Comparison of ENCODE assay signal across 9 mouse cellular contexts in the genomic region with DNA sequence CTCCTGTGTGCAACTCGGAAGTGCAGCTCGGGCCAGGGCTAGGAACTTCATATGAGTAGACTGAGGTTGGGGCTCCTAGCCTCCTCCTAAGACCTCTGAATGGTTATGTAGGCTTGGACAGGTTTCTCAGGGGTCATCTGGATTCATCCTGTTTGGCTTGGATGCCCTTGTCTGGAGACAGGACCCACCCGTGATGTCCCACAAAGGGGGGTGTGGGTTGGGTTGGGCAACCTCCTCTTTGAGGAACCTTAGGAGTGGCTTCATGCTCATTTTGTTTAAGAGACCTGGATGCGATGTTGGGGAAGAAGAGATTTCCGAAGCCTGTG. TPM values are rescaled to one million over a fixed set of nuclear protein-coding genes. Genes with fewer than 3 reads are reported as not detected.
A peak's percentile ranks its signal among the peaks of the same experiment; 100 is the strongest.
DNase-seq lines count a peak whose midpoint lies in the region; ATAC-seq lines count a peak whose summit lies in the region.
"Had no signal": no experiment of that assay in that cellular context is flagged by ENCODE, and none has a peak within 500 bp of the region (broad histone marks: within the 10 kb centered on the region; RNA-seq: fewer than 3 reads in every experiment).

No protein-coding gene starts in this region.

- peak overlapping the region; percentile 97 for H3K9ac ChIP-seq in heart, embryonic 11.5 days (ENCODE audit: low read depth, low read length)

- ATAC-seq in heart, embryonic 11.5 days (replicated peaks; ENCODE audit: insufficient number of reproducible peaks, low FRiP score, low TSS enrichment), result no peak

- H3K4me2 ChIP-seq in heart, embryonic 11.5 days, result peak overlapping the region; percentile 96

- H3K36me3 ChIP-seq in heart, embryonic 11.5 days (ENCODE audit: control insufficient read depth, insufficient read depth, low read length), result peaks cover 21% of the 10 kb centered on the region
- H3K36me3 ChIP-seq in hindbrain, embryonic 10.5 days, result peaks cover 57% of the 10 kb centered on the region

- 66% methylated on average over 5 of the region's 5 CpGs for WGBS in heart, embryonic 11.5 days (ENCODE audit: insufficient replicate concordance)
- WGBS in hindbrain, embryonic 10.5 days, result 80% methylated on average over 5 of the region's 5 CpGs

- no peaks in the 10 kb centered on the region for H3K27me3 ChIP-seq in heart, embryonic 11.5 days (ENCODE audit: control insufficient read depth, insufficient read depth, low read length)
- H3K27me3 ChIP-seq in hindbrain, embryonic 10.5 days (ENCODE audit: insufficient read depth, poor library complexity, severe bottlenecking), result no peaks in the 10 kb centered on the region

- no peak for DNase-seq in heart, adult 8-10 months (ENCODE audit: low spot score)
- DNase-seq in R1 (ENCODE audit: low read depth, low spot score), result peak; percentile 53
- no peak for DNase-seq in hindbrain, embryonic 10.5 days (ENCODE audit: low spot score)
- DNase-seq in lung, postnatal 14 days, result peak; percentile 13
- no peak for DNase-seq in ovary, adult 18-20 months (ENCODE audit: low spot score)
- no peak for DNase-seq in ovary, postnatal 10 days (ENCODE audit: low spot score)
- no peak for DNase-seq in urinary bladder, adult 2 months (ENCODE audit: low spot score)

- H3K4me1 ChIP-seq in heart, embryonic 11.5 days (ENCODE audit: control insufficient read depth, insufficient read depth, low read length), result peaks cover 34% of the 10 kb centered on the region
- H3K4me1 ChIP-seq in hindbrain, embryonic 10.5 days (replicated peaks), result peaks cover 50% of the 10 kb centered on the region

- H3K9me3 ChIP-seq in heart, embryonic 11.5 days (replicated peaks; ENCODE audit: control insufficient read depth, low read length), result no peaks in the 10 kb centered on the region
- H3K9me3 ChIP-seq in hindbrain, embryonic 10.5 days, result no peaks in the 10 kb centered on the region

- peak overlapping the region; percentile 93 for H3K4me3 ChIP-seq in heart, embryonic 11.5 days (ENCODE audit: low read depth, low read length)
- peak overlapping the region; percentile 66 for H3K4me3 ChIP-seq in hindbrain, embryonic 10.5 days
- H3K4me3 ChIP-seq: layer of hippocampus, adult 2 months had no signal

- H3K27ac ChIP-seq in heart, embryonic 11.5 days (ENCODE audit: low read depth, low read length), result peak overlapping the region; percentile 97
- H3K27ac ChIP-seq in hindbrain, embryonic 10.5 days, result peak overlapping the region; percentile 90

RNA-seq across cellular contexts. Expression of gene Bysl, which starts 14.5 kb away (rescaled TPM):
- polyA plus RNA-seq in heart, embryonic 11.5 days (2014; fragmentation: Nextera tagmentation; extraction: Ambion mirVana), result 26.8 TPM in 2 replicates
- 10 to 100 TPM; 14.2 to 16.9 (median 15.9) TPM for total RNA-seq in heart, adult 8-10 months (2022)
- 39.0 and 40.6 TPM in 2 replicates for polyA plus RNA-seq in hindbrain, embryonic 10.5 days (2016; fragmentation: Nextera tagmentation; extraction: Ambion mirVana)
- polyA plus RNA-seq in urinary bladder, adult 2 months (2012; rRNA removed), result 15.3 and 15.5 TPM in 2 replicates

RNA-seq across cellular contexts. Expression of gene Med20, which starts 14.6 kb away (rescaled TPM):
- 30.3 and 36.4 TPM in 2 replicates for polyA plus RNA-seq in heart, embryonic 11.5 days (2014; fragmentation: Nextera tagmentation; extraction: Ambion mirVana)
- 10 to 100 TPM; 15.7 to 19.9 (median 18.1) TPM for total RNA-seq in heart, adult 8-10 months (2022)
- 41.2 and 45.9 TPM in 2 replicates for polyA plus RNA-seq in hindbrain, embryonic 10.5 days (2016; fragmentation: Nextera tagmentation; extraction: Ambion mirVana)
- polyA plus RNA-seq in urinary bladder, adult 2 months (2012; rRNA removed), result 33.7 and 48.5 TPM in 2 replicates

RNA-seq across cellular contexts. Expression of gene Gm20517, which starts 14.6 kb away (rescaled TPM):
- polyA plus RNA-seq in heart, embryonic 11.5 days (2014; fragmentation: Nextera tagmentation; extraction: Ambion mirVana), result 1.6 and 1.8 TPM in 2 replicates
- total RNA-seq in heart, adult 8-10 months (2022), result 1 to 10 TPM in 3 of 4 experiments, under 1 TPM in 1; 0.35 to 5.1 (median 2.0) TPM
- polyA plus RNA-seq in hindbrain, embryonic 10.5 days (2016; fragmentation: Nextera tagmentation; extraction: Ambion mirVana), result 1.9 and 2.1 TPM in 2 replicates
- polyA plus RNA-seq in urinary bladder, adult 2 months (2012; rRNA removed), result 0.76 and 0.96 TPM in 2 replicates

RNA-seq across cellular contexts. Expression of gene Usp49, which starts 33.7 kb away (rescaled TPM):
- polyA plus RNA-seq in heart, embryonic 11.5 days (2014; fragmentation: Nextera tagmentation; extraction: Ambion mirVana), result 2.7 and 3.7 TPM in 2 replicates
- 1 to 10 TPM; 3.4 to 4.6 (median 3.7) TPM for total RNA-seq in heart, adult 8-10 months (2022)
- 6.7 and 8.4 TPM in 2 replicates for polyA plus RNA-seq in hindbrain, embryonic 10.5 days (2016; fragmentation: Nextera tagmentation; extraction: Ambion mirVana)
- 6.5 and 7.6 TPM in 2 replicates for polyA plus RNA-seq in urinary bladder, adult 2 months (2012; rRNA removed)

Comparison
In these comparisons a context has a peak if more than half of its experiments do, and no peak if none do; other contexts are left out.
1. DNase-seq: peak in R1 (single experiment) and lung, postnatal 14 days (single experiment); none in heart, adult 8-10 months (single experiment), hindbrain, embryonic 10.5 days (single experiment), ovary, adult 18-20 months (single experiment), ovary, postnatal 10 days (single experiment) and urinary bladder, adult 2 months (single experiment).